Mouse (Mus musculus) spleen, embryonic (tissue): ENCODE data around the gene Lrrc74a.

Source experiments
- CTCF ChIA-PET: fragments of 350-600 bp; sonication (Branson Sonifier 250); formaldehyde crosslinking; loops from one replicate; lab custom pipeline; 2022; lab: Charles Lee

Gene Lrrc74a

GRCm38 (mm10) chr12:86719961-86720639 is 14.1 kb upstream of the Lrrc74a start:
- CTCF ChIA-PET = no interaction called here

- CTCF ChIA-PET = no interaction called here
These were observed 12.7 kb upstream of the Lrrc74a start for GRCm38 (mm10) chr12:86721453-86721852.

GRCm38 (mm10) chr12:86724300-86724699 is 9.9 kb upstream of the Lrrc74a start:
- CTCF ChIA-PET = interaction anchor here (1.0 kb wide), 1 partner anchor 44 kb away, joined by 16 read pairs; no protein-coding TSS in a partner anchor

GRCm38 (mm10) chr12:86725706-86726105 is 8.5 kb upstream of the Lrrc74a start:
- CTCF ChIA-PET = interaction anchor here (0.7 kb wide), 1 partner anchor 1020 kb away, joined by 7 read pairs; no protein-coding TSS in a partner anchor

- CTCF ChIA-PET = interaction anchor here (0.7 kb wide), 1 partner anchor 1021 kb away, joined by 7 read pairs; no protein-coding TSS in a partner anchor
These were observed 8.0 kb upstream of the Lrrc74a start, which contains the start of gene Angel1 for GRCm38 (mm10) chr12:86726120-86726640. Gene Angel1, minus strand, starts transcription at chr12:86726460.

- CTCF ChIA-PET = no interaction called here
These were observed 26.9 kb downstream of the Lrrc74a start for GRCm38 (mm10) chr12:86761036-86761435.

- CTCF ChIA-PET = no interaction called here
These were observed 29.9 kb downstream of the Lrrc74a start for GRCm38 (mm10) chr12:86764060-86764459.

GRCm38 (mm10) chr12:86766467-86766866 is 32.3 kb downstream of the Lrrc74a start:
- CTCF ChIA-PET = no interaction called here

GRCm38 (mm10) chr12:86767868-86768631 is 33.9 kb downstream of the Lrrc74a start:
- CTCF ChIA-PET = interaction anchor here (0.6 to 2.0 kb wide), 7 partner anchors 13 to 774 kb away, joined by 3 to 18 read pairs (median 6); no protein-coding TSS in a partner anchor

- CTCF ChIA-PET = interaction anchor here (0.6 to 2.0 kb wide), 8 partner anchors 12 to 543 kb away, joined by 3 to 16 read pairs (median 6); no protein-coding TSS in a partner anchor
These were observed 34.9 kb downstream of the Lrrc74a start for GRCm38 (mm10) chr12:86768986-86769580.

GRCm38 (mm10) chr12:86769819-86770218 is 35.6 kb downstream of the Lrrc74a start:
- CTCF ChIA-PET = interaction anchor here (0.6 to 1.7 kb wide), 5 partner anchors 11 to 542 kb away, joined by 4 to 7 read pairs (median 5); no protein-coding TSS in a partner anchor

GRCm38 (mm10) chr12:86770261-86770670 is 36.1 kb downstream of the Lrrc74a start:
- CTCF ChIA-PET = interaction anchor here (0.6 to 1.7 kb wide), 3 partner anchors 137 to 432 kb away, joined by 4 to 12 read pairs (median 4); no protein-coding TSS in a partner anchor

GRCm38 (mm10) chr12:86770927-86771326 is 36.8 kb downstream of the Lrrc74a start:
- CTCF ChIA-PET = interaction anchor here (0.5 to 1.7 kb wide), 4 partner anchors 122 to 213 kb away, joined by 3 to 12 read pairs (median 4); no protein-coding TSS in a partner anchor

- CTCF ChIA-PET = interaction anchor here (0.5 to 1.4 kb wide), 3 partner anchors 11 to 152 kb away, joined by 3 to 5 read pairs (median 4); no protein-coding TSS in a partner anchor
These were observed 37.8 kb downstream of the Lrrc74a start for GRCm38 (mm10) chr12:86771823-86772427.

GRCm38 (mm10) chr12:86772551-86772950 is 38.4 kb downstream of the Lrrc74a start:
- CTCF ChIA-PET = interaction anchor here (0.5 to 1.4 kb wide), 3 partner anchors 11 to 151 kb away, joined by 3 to 5 read pairs (median 4); no protein-coding TSS in a partner anchor

GRCm38 (mm10) chr12:86775561-86776280 is 41.6 kb downstream of the Lrrc74a start:
- CTCF ChIA-PET = no interaction called here

GRCm38 (mm10) chr12:86776341-86776860 is 42.2 kb downstream of the Lrrc74a start:
- CTCF ChIA-PET = no interaction called here

GRCm38 (mm10) chr12:86778531-86778930 is 44.4 kb downstream of the Lrrc74a start:
- CTCF ChIA-PET = interaction anchor here (0.7 kb wide), 1 partner anchor 115 kb away, joined by 3 read pairs; no protein-coding TSS in a partner anchor

- CTCF ChIA-PET = interaction anchor here (0.6 kb wide), 1 partner anchor 20 kb away, joined by 14 read pairs; no protein-coding TSS in a partner anchor
These were observed 45.2 kb downstream of the Lrrc74a start for GRCm38 (mm10) chr12:86779206-86779989.
